ENCODE assay signal across 21 mouse cellular contexts in the genomic region with DNA sequence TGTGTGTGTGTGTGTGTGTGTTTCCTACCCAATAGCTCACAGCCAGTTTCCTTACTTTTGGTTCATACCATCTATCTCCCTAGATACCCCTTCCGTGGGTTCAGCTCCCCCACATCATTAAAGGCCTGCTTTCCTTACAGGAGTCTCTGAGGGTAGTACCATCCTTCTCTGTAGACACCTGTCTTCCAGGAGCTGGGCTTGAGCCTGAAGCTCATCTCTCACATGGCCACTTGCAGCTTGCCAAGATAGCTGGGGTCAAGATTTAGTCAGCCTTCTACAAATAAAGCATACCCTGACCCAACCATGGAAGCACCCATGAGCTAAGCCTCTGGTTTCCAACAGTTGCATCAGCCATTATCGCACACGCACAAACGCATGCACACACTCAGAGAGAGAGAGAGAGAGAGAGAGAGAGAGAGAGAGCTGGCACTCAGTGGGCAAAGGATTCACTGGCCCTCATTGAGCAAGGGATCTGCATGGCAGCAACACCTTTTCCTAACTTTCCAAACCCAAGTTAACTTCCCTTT.
A peak's percentile ranks its signal among the peaks of the same experiment; 100 is the strongest.
DNase-seq lines count a peak whose midpoint lies in the region; ATAC-seq lines count a peak whose summit lies in the region.
"Had no signal": no experiment of that assay in that cellular context is flagged by ENCODE, and none has a peak within 500 bp of the region (broad histone marks: within the 10 kb centered on the region; RNA-seq: fewer than 3 reads in every experiment).

No protein-coding gene starts in this region.

- ATAC-seq in hindbrain, embryonic 11.5 days (ENCODE audit: low FRiP score), result no peak
- ATAC-seq in midbrain, embryonic 14.5 days (ENCODE audit: low FRiP score, low TSS enrichment), result no peak
- ATAC-seq: CD4-positive, CD25-positive, alpha-beta regulatory T cell, adult 4 months; forebrain, embryonic 15.5 days; hindbrain, postnatal 0 days had no signal

- peak overlapping the region; percentile 68; the same call in 1 of the 2 replicates for H3K27ac ChIP-seq in hindbrain, embryonic 10.5 days
- no peak overlapping the region for H3K27ac ChIP-seq in hindbrain, embryonic 11.5 days (ENCODE audit: low read depth, low read length)
- H3K27ac ChIP-seq in midbrain, embryonic 10.5 days (replicated peaks), result peak overlapping the region; percentile 87
- no peak overlapping the region for H3K27ac ChIP-seq in midbrain, embryonic 14.5 days (replicated peaks; ENCODE audit: low read depth, low read length)
- H3K27ac ChIP-seq: embryonic facial prominence, embryonic 12.5 days; forebrain, embryonic 15.5 days had no signal

- no peak overlapping the region for H3K4me3 ChIP-seq in hindbrain, embryonic 10.5 days
- no peak overlapping the region for H3K4me3 ChIP-seq in hindbrain, embryonic 11.5 days (ENCODE audit: low read depth, low read length)
- no peak overlapping the region for H3K4me3 ChIP-seq in midbrain, embryonic 10.5 days
- H3K4me3 ChIP-seq in midbrain, embryonic 14.5 days (replicated peaks; ENCODE audit: low read depth, low read length), result no peak overlapping the region
- H3K4me3 ChIP-seq: embryonic facial prominence, embryonic 12.5 days; forebrain, embryonic 15.5 days; heart, embryonic 12.5 days had no signal

- intact Hi-C loops in gastrocnemius, postnatal 36 days (cut with DNase I), result loop anchor here (2.0 to 10.0 kb wide), 6 partner anchors 280 to 977 kb away; partner anchors contain the start of gene Qk

- 0 out of 2 replicates have a peak, but pooled peaks cover 4% of the 10 kb centered on the region for H3K27me3 ChIP-seq in hindbrain, embryonic 10.5 days (ENCODE audit: insufficient read depth, poor library complexity, severe bottlenecking)
- no peaks in the 10 kb centered on the region for H3K27me3 ChIP-seq in hindbrain, embryonic 11.5 days (ENCODE audit: control insufficient read depth, insufficient read depth, low read length)
- H3K27me3 ChIP-seq in midbrain, embryonic 10.5 days (ENCODE audit: low read depth, poor library complexity, severe bottlenecking), result no peaks in the 10 kb centered on the region
- H3K27me3 ChIP-seq in midbrain, embryonic 14.5 days (ENCODE audit: control insufficient read depth, insufficient read depth, low read length), result no peaks in the 10 kb centered on the region
- H3K27me3 ChIP-seq: embryonic facial prominence, embryonic 12.5 days; forebrain, embryonic 15.5 days; heart, embryonic 12.5 days had no signal

- DNase-seq in gastrocnemius, adult 18-20 months (ENCODE audit: low spot score), result peak; percentile 32
- DNase-seq in gastrocnemius, postnatal 36 days, result no peak
- no peak for DNase-seq in hindbrain, embryonic 10.5 days (ENCODE audit: low spot score)
- DNase-seq in hindbrain, embryonic 11.5 days (ENCODE audit: low spot score), result no peak
- no peak for DNase-seq in midbrain, embryonic 10.5 days (ENCODE audit: low spot score)
- DNase-seq in midbrain, embryonic 14.5 days, result no peak
- DNase-seq in MN1 (ENCODE audit: low spot score), result peak; percentile 32
- no peak for DNase-seq in adrenal gland, adult 18-20 months (ENCODE audit: low spot score in 2 of 2)
- DNase-seq: adrenal gland, postnatal 14 days; B cell, adult 2 months; cerebellum, adult 11-12 months; cerebellum, adult 9-10 months; cerebellum, postnatal 25 days; gastrocnemius, postnatal 14 days; heart, postnatal 36 days had no signal

- no peak overlapping the region for H3K4me2 ChIP-seq in hindbrain, embryonic 11.5 days (replicated peaks; ENCODE audit: low read depth, low read length)
- H3K4me2 ChIP-seq in midbrain, embryonic 14.5 days (ENCODE audit: low read length), result no peak overlapping the region
- H3K4me2 ChIP-seq: embryonic facial prominence, embryonic 12.5 days; forebrain, embryonic 15.5 days; heart, embryonic 12.5 days had no signal

- no peaks in the 10 kb centered on the region for H3K36me3 ChIP-seq in hindbrain, embryonic 10.5 days
- no peaks in the 10 kb centered on the region for H3K36me3 ChIP-seq in hindbrain, embryonic 11.5 days (ENCODE audit: control insufficient read depth, insufficient read depth, low read length)
- no peaks in the 10 kb centered on the region for H3K36me3 ChIP-seq in midbrain, embryonic 10.5 days
- no peaks in the 10 kb centered on the region for H3K36me3 ChIP-seq in midbrain, embryonic 14.5 days (ENCODE audit: control insufficient read depth, insufficient read depth, low read length)
- H3K36me3 ChIP-seq: embryonic facial prominence, embryonic 12.5 days; forebrain, embryonic 15.5 days; G1E; heart, embryonic 12.5 days had no signal

- H3K4me1 ChIP-seq in hindbrain, embryonic 10.5 days (replicated peaks), result peaks cover 44% of the 10 kb centered on the region
- H3K4me1 ChIP-seq in hindbrain, embryonic 11.5 days (replicated peaks; ENCODE audit: control insufficient read depth, insufficient read depth, low read length), result peaks cover 5% of the 10 kb centered on the region; the same call in 1 of the 2 replicates
- H3K4me1 ChIP-seq in midbrain, embryonic 10.5 days, result peaks cover 57% of the 10 kb centered on the region
- H3K4me1 ChIP-seq in midbrain, embryonic 14.5 days (ENCODE audit: control insufficient read depth, insufficient read depth, low read length), result peaks cover 17% of the 10 kb centered on the region
- H3K4me1 ChIP-seq: embryonic facial prominence, embryonic 12.5 days had no signal

- no peak overlapping the region for H3K9ac ChIP-seq in hindbrain, embryonic 11.5 days (ENCODE audit: low read depth, low read length)
- H3K9ac ChIP-seq in midbrain, embryonic 14.5 days (replicated peaks; ENCODE audit: low read length), result no peak overlapping the region
- H3K9ac ChIP-seq: embryonic facial prominence, embryonic 12.5 days; forebrain, embryonic 15.5 days; heart, embryonic 12.5 days had no signal

- WGBS in hindbrain, embryonic 10.5 days, result 91% methylated on average over 4 of the region's 4 CpGs
- WGBS in hindbrain, embryonic 11.5 days, result 97% methylated on average over 4 of the region's 4 CpGs
- WGBS in midbrain, embryonic 10.5 days, result 94% methylated on average over 4 of the region's 4 CpGs
- WGBS in midbrain, embryonic 14.5 days, result 98% methylated on average over 4 of the region's 4 CpGs

- H3K9me3 ChIP-seq in hindbrain, embryonic 10.5 days, result no peaks in the 10 kb centered on the region
- H3K9me3 ChIP-seq in hindbrain, embryonic 11.5 days (ENCODE audit: control insufficient read depth, low read length), result no peaks in the 10 kb centered on the region
- H3K9me3 ChIP-seq in midbrain, embryonic 10.5 days (replicated peaks), result no peaks in the 10 kb centered on the region
- H3K9me3 ChIP-seq in midbrain, embryonic 14.5 days (ENCODE audit: control insufficient read depth, low read length), result no peaks in the 10 kb centered on the region
- H3K9me3 ChIP-seq: embryonic facial prominence, embryonic 12.5 days; forebrain, embryonic 15.5 days; heart, embryonic 12.5 days had no signal

Comparison
In these comparisons a context has a peak if more than half of its experiments do, and no peak if none do; other contexts are left out.
1. DNase-seq: peak in gastrocnemius, adult 18-20 months (single experiment) and MN1 (single experiment); none in gastrocnemius, postnatal 36 days (0 of 2), hindbrain, embryonic 10.5 days (single experiment), hindbrain, embryonic 11.5 days (single experiment), midbrain, embryonic 10.5 days (single experiment), midbrain, embryonic 14.5 days (single experiment) and adrenal gland, adult 18-20 months (0 of 2).
2. H3K27ac ChIP-seq: peak in hindbrain, embryonic 10.5 days (single experiment) and midbrain, embryonic 10.5 days (single experiment); none in hindbrain, embryonic 11.5 days (single experiment) and midbrain, embryonic 14.5 days (single experiment).